Mouse (Mus musculus) heart, embryonic 12.5 days (tissue): ENCODE measurements around the gene Syn3. TPM values are rescaled to one million over a fixed set of nuclear protein-coding genes. Genes with fewer than 3 reads are reported as not detected.

Experiments
- ATAC-seq: fragments of 200-750 bp; cut with Nextera tagmentation; 2 replicates; pipeline ENCODE4 v1.8.0; 2017; ENCODE audit warnings: moderate TSS enrichment, moderate library complexity; ENCODE audit not compliant: insufficient number of reproducible peaks, low FRiP score
- H3K27ac ChIP-seq: fragments of 300-500 bp; sonication (generic); 2 replicates; pipeline ENCODE4 v1.5.1; 2016; ENCODE audit warnings: mild to moderate bottlenecking, moderate library complexity; ENCODE audit not compliant: poor library complexity, severe bottlenecking
- H3K27me3 ChIP-seq: fragments of 300-500 bp; sonication (generic); replicated peaks from 2 replicates; pipeline ENCODE4 v1.6.1; 2016; ENCODE audit warnings: mild to moderate bottlenecking, moderate library complexity
- H3K36me3 ChIP-seq: fragments of 300-500 bp; sonication (generic); 2 replicates; pipeline ENCODE4 v1.6.1; 2016; ENCODE audit warnings: mild to moderate bottlenecking, moderate library complexity
- H3K4me1 ChIP-seq: fragments of 300-500 bp; sonication (generic); replicated peaks from 2 replicates; pipeline ENCODE4 v1.6.1; 2016; ENCODE audit warnings: mild to moderate bottlenecking
- H3K4me2 ChIP-seq: fragments of 300-500 bp; sonication (generic); 2 replicates; pipeline ENCODE4 v1.6.1; 2016; ENCODE audit warnings: mild to moderate bottlenecking, moderate library complexity
- H3K4me3 ChIP-seq: fragments of 300-500 bp; sonication (generic); 2 replicates; pipeline ENCODE4 v1.5.1; 2016; ENCODE audit warnings: mild to moderate bottlenecking
- H3K9ac ChIP-seq: fragments of 300-500 bp; sonication (generic); 2 replicates; pipeline ENCODE4 v1.6.1; 2016; ENCODE audit warnings: mild to moderate bottlenecking, moderate library complexity
- H3K9me3 ChIP-seq: fragments of 300-500 bp; sonication (generic); replicated peaks from 2 replicates; pipeline ENCODE4 v1.6.1; 2016; ENCODE audit warnings: mild to moderate bottlenecking, moderate library complexity
- WGBS: fragments of 180-500 bp; shearing (Covaris S2); methylation state at CpG from one replicate; pipeline ENCODE4 v1.1.7; 2016; 5-methylcytosine and 5-hydroxymethylcytosine counted together
- polyA plus RNA-seq: library from polyadenylated mRNA; unstranded; fragments of >200 nt; fragmentation: Nextera tagmentation; extraction: Ambion mirVana; gene quantifications from 2 replicates; pipeline ENCODE4 v1.2.1, GENCODE M21; 2016

The Syn3 gene
- polyA plus RNA-seq, 1 experiment from 2014 or later, result 1.5 TPM

- H3K27me3 ChIP-seq, result no peaks in the 10 kb centered on the region
- WGBS, result 89% methylated on average over 1 of the region's 1 CpGs
- H3K4me3 ChIP-seq, result no peak overlapping the region
- no peaks in the 10 kb centered on the region for H3K9me3 ChIP-seq
- H3K4me1 ChIP-seq, result peaks cover 16% of the 10 kb centered on the region
- H3K4me2 ChIP-seq, result no peak overlapping the region
- ATAC-seq, result no peak
- no peaks in the 10 kb centered on the region for H3K36me3 ChIP-seq
- H3K9ac ChIP-seq, result no peak overlapping the region
- H3K27ac ChIP-seq, result no peak overlapping the region
Observed at GRCm38 (mm10) chr10:86171246-86171645, 327.4 kb downstream of the Syn3 start.

DNA sequence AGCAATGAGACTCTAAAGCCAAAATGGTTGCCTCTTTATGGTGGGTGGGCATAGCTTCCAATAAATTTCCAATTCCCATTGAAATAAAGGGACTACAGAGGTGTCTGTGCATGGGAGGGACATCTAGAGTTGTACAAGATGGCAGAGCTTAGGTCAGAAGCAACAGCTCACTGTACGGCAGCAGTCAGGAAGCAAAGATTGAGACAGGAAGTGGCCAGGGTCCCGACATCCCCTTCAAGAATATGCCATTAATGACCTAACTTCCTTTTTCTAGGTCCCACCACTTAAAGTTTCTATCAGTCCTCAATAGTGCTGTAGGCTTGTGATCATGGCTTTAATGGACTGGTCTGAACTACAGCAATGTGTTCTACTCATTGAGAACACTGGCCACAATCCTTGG, 330.6 kb downstream of the Syn3 start:
- ATAC-seq, result no peak
- no peaks in the 10 kb centered on the region for H3K36me3 ChIP-seq
- H3K9me3 ChIP-seq, result no peaks in the 10 kb centered on the region
- H3K27ac ChIP-seq, result no peak overlapping the region
- H3K4me1 ChIP-seq, result peaks cover 16% of the 10 kb centered on the region
- no peak overlapping the region for H3K9ac ChIP-seq
- H3K4me2 ChIP-seq, result no peak overlapping the region
- WGBS, result 65% methylated on average over 2 of the region's 2 CpGs
- H3K27me3 ChIP-seq, result no peaks in the 10 kb centered on the region
- no peak overlapping the region for H3K4me3 ChIP-seq

- ATAC-seq, result peak; percentile 76
- no peaks in the 10 kb centered on the region for H3K36me3 ChIP-seq
- 7% methylated on average over 4 of the region's 4 CpGs for WGBS
- peak overlapping the region; percentile 31; the same call in 1 of the 2 replicates for H3K27ac ChIP-seq
- no peaks in the 10 kb centered on the region for H3K27me3 ChIP-seq
- H3K4me1 ChIP-seq, result peaks cover 26% of the 10 kb centered on the region
- no peak overlapping the region for H3K4me3 ChIP-seq
- peak overlapping the region; percentile 15; the same call in 1 of the 2 replicates for H3K9ac ChIP-seq
- H3K4me2 ChIP-seq, result no peak overlapping the region
- no peaks in the 10 kb centered on the region for H3K9me3 ChIP-seq
Observed at GRCm38 (mm10) chr10:86166854-86167268, 331.8 kb downstream of the Syn3 start.

DNA sequence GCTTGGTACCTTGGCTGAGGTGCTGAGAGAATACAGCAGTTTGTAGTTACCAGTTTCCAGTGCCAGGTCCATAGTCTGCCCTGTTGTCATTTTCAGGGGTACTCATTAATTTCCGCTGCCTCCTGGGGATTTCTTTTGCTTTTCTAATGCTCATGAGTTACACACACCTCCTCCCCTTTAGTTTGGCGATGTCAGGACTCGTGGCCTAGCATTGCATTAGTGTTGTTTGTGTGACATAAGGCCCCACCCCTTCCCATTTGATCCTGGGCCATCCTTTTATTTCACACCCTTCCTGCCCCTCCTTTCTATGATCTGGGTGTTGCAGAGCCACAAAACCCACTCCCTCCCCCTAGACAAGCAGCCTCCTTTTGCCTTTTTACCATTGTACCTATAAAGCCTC, 334.6 kb downstream of the Syn3 start:
- WGBS, result 72% methylated on average over 3 of the region's 3 CpGs
- ATAC-seq, result no peak

DNA sequence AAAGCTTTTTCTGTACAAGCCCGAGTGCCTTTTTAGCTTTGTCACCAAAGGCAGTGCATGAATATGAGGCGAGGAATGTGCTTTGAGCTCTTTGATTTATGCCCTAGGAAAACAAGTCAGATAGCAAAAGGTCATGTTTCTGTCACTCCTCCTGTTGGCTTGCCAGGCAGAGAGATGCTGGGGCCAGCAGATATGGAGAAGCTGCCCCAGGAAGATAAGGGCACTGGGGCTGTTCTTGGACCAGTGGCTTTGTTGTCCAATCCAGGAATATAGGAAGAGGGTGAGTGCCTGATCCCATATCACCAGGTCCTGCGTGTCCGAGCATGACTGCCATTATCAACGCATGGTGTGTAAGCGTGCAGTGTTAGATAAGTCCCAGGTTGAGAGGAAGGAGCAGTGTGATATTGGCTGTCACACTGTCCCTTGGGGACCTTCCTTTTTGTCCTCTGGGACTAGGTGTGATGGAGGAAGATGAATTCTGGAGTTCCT, 336.9 kb downstream of the Syn3 start:
- H3K27me3 ChIP-seq, result no peaks in the 10 kb centered on the region
- H3K4me1 ChIP-seq, result peaks cover 20% of the 10 kb centered on the region
- ATAC-seq, result peak; percentile 87
- H3K36me3 ChIP-seq, result no peaks in the 10 kb centered on the region
- 24% methylated on average over 6 of the region's 6 CpGs for WGBS
- H3K4me3 ChIP-seq, result no peak overlapping the region
- H3K27ac ChIP-seq, result no peak overlapping the region
- H3K4me2 ChIP-seq, result no peak overlapping the region
- H3K9me3 ChIP-seq, result no peaks in the 10 kb centered on the region
- no peak overlapping the region for H3K9ac ChIP-seq

More for the DNA sequence above, 334.6 kb downstream of the Syn3 start:
- H3K9me3 ChIP-seq, result no peaks in the 10 kb centered on the region
- H3K27ac ChIP-seq, result no peak overlapping the region
- H3K4me2 ChIP-seq, result no peak overlapping the region
- no peak overlapping the region for H3K9ac ChIP-seq
- H3K4me1 ChIP-seq, result peaks cover 31% of the 10 kb centered on the region
- no peaks in the 10 kb centered on the region for H3K36me3 ChIP-seq
- no peaks in the 10 kb centered on the region for H3K27me3 ChIP-seq
- no peak overlapping the region for H3K4me3 ChIP-seq

DNA sequence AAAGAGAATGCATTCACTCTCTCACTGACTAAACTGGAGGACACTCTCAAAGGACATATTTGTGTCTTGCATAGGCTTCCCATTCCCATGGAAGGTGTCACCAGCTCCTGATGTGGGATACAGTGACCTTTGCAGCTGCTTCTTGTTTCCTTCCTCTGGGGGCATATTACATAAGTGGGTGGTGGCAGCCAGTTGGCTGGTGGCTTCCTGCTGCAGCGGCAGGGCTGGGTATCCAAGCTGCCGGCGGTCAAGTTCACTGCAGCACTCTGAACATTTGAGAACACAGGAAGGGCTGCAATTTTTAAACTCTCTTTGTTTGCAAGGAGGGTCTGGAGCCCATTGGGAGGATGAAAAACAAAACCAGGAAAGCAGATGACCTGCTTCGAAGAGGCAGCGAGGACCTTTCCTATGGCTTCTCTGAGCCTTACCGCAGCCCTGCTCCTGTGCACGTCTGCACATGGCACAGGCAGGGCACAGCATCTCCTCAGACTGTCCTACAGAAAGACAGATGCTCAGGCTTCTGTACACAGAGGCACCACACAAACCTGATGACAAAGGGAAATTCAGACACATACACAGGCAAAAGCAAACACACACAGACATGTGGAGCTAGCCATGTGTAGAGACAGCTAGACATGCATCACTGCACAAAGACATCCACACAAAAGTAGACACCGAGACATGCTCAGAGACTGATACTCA, 340.3 kb downstream of the Syn3 start:
- Histone ChIP-seq H3K4me2 (no peak overlapping the region), H3K9ac (no peak overlapping the region), H3K27ac (no peak overlapping the region), H3K4me3 (no peak overlapping the region), H3K27me3 (peaks cover 7% of the 10 kb centered on the region; the same call in 1 of the 2 replicates), H3K4me1 (peaks cover 15% of the 10 kb centered on the region), H3K9me3 (no peaks in the 10 kb centered on the region), H3K36me3 (no peaks in the 10 kb centered on the region)
- 67% methylated on average over 8 of the region's 8 CpGs for WGBS
- ATAC-seq, result no peak

DNA sequence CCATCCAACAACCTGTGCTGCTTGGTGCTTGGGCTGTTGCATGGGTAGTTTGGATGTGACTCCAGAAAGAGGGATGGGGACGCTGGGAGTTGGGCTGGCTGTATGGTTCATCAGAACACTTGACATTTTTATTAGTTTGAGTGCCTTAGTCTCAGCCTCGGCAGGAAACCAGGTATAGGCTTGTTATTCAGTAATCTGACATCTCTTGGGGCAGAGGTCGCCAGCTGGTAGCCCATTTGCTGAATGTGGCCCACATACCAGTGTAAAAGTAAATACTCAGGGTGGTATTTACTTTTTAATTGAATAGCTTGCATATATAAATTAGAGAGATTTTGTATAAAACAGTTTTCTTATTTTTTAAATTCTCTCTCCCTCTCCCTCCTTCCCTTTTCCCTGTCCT, 343.4 kb downstream of the Syn3 start:
- no peak for ATAC-seq
- H3K9ac ChIP-seq, result no peak overlapping the region
- H3K4me3 ChIP-seq, result no peak overlapping the region
- whole genome bisulfite sequencing, result 72% methylated on average over 3 of the region's 3 CpGs
- no peak overlapping the region for H3K4me2 ChIP-seq
- no peak overlapping the region for H3K27ac ChIP-seq
- H3K9me3 ChIP-seq, result no peaks in the 10 kb centered on the region
- peaks cover 8% of the 10 kb centered on the region; the same call in 1 of the 2 replicates for H3K27me3 ChIP-seq
- peaks cover 10% of the 10 kb centered on the region for H3K4me1 ChIP-seq
- H3K36me3 ChIP-seq, result no peaks in the 10 kb centered on the region

DNA sequence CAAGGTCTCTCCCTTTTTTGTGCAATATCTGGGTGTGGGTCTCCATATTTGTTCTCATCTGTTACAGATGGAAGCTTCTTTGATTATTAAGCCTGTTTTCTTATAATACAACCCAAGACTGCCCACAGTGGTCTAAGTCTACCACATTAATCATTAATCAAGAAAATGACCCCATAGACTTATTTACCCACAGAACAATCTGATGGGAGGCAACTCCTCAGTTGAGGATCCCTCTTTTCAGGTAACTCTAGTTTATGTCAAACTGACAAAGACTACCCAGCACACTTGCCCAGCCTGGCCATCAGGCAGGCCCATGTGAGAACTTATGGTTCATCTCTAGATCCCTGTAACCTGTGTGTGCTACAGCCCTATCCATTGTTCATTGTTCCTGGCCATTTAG, 345.5 kb downstream of the Syn3 start:
- Histone ChIP-seq H3K4me1 (peaks cover 12% of the 10 kb centered on the region), H3K36me3 (no peaks in the 10 kb centered on the region), H3K27me3 (peaks cover 8% of the 10 kb centered on the region; the same call in 1 of the 2 replicates), H3K4me2 (no peak overlapping the region), H3K9ac (no peak overlapping the region), H3K9me3 (no peaks in the 10 kb centered on the region), H3K27ac (no peak overlapping the region), H3K4me3 (no peak overlapping the region)
- ATAC-seq, result no peak

DNA sequence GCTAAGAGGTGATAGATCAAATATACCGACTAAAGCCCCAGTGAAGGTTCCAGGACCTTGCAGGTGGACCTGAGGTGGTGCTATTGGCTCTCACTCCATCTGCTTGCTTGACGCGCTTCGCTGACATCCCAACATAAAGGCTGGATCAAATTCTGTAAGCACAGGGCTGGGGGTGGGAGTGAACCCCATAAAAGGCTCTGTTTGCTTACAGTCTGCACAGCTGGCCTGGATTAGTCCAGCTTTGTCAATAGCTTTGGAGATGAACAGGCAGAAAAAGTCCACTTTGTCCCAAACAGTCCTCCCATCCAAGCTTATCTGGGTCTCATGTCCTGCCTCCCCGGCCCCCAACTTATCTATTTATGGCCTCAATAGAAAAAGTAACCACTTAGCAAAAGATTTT, 347.3 kb downstream of the Syn3 start:
- H3K4me2 ChIP-seq, result no peak overlapping the region
- no peaks in the 10 kb centered on the region for H3K36me3 ChIP-seq
- ATAC-seq, result no peak; the same call in 1 of the 2 replicates
- peaks cover 8% of the 10 kb centered on the region; the same call in 1 of the 2 replicates for H3K27me3 ChIP-seq
- no peaks in the 10 kb centered on the region for H3K9me3 ChIP-seq
- H3K9ac ChIP-seq, result no peak overlapping the region
- 67% methylated on average over 5 of the region's 5 CpGs for WGBS
- peaks cover 12% of the 10 kb centered on the region for H3K4me1 ChIP-seq
- H3K4me3 ChIP-seq, result no peak overlapping the region
- no peak overlapping the region for H3K27ac ChIP-seq

DNA sequence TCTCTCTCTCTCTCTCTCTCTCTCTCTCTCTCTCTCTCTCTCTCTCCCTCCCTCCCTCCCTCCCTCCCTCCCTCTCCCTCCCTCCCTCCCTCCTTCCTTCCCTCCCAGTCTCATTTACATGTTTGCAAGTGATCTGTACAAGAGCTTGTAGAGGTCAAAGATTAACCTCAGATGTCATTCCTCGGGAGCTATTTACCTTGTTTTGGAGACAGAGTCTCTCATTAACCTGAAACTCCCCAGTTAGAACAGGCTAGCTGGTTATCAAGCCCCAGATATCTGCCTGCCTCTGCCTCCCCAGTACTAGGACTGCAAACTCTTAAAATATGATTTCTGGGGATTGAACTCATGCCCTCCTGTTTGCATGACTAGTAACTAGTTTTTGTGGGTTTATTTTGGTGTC, 348.6 kb downstream of the Syn3 start:
- no peak overlapping the region for H3K4me3 ChIP-seq
- no peak overlapping the region for H3K9ac ChIP-seq
- no peak overlapping the region for H3K4me2 ChIP-seq
- H3K36me3 ChIP-seq, result no peaks in the 10 kb centered on the region
- H3K4me1 ChIP-seq, result peaks cover 12% of the 10 kb centered on the region
- no peak overlapping the region for H3K27ac ChIP-seq
- ATAC-seq, result no peak
- H3K9me3 ChIP-seq, result no peaks in the 10 kb centered on the region
- 60% methylated on average over 1 of the region's 1 CpGs for WGBS
- peaks cover 8% of the 10 kb centered on the region; the same call in 1 of the 2 replicates for H3K27me3 ChIP-seq

DNA sequence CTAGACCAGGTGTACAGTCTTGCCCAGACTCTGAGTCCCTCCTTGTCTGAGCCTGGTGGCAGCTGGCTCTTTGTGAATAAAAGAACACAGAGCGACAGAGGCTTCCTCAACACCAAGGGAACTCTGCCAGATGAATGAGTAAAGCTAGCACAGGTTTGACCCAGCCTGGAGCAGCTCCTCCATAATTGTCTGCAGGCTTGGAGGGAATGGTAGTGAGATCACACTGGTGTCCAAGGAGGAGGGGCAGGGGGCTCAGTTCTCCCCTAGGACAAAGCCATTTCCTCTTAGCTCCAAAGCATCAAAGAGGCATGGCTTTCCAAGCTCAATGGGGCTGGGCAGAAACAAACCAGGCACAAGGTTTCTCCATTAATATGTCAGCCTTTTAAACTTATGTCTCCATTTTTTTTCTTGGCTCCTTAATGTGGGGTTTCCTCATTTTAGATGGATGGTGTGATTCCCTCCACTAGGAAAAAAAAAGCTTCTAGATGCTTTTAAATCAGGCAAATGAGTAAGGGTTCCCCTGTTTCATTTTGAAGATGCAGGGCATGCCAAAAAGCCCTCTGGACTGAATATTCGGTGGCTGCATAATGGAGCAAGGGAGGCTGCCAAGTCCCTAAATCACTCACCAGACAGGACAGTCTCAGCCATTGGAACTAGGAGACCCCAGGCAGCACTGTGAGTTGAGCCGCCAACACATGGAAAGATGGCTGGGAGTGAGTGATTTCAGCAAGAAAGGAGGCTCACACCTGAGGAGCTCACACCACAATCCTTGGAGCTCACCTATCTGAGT, 349.5 kb downstream of the Syn3 start:
- WGBS, result 78% methylated on average over 3 of the region's 3 CpGs
- peaks cover 12% of the 10 kb centered on the region for H3K4me1 ChIP-seq
- H3K36me3 ChIP-seq, result no peaks in the 10 kb centered on the region
- H3K27ac ChIP-seq, result no peak overlapping the region
- no peak overlapping the region for H3K9ac ChIP-seq
- no peak overlapping the region for H3K4me2 ChIP-seq
- no peak overlapping the region for H3K4me3 ChIP-seq
- peaks cover 4% of the 10 kb centered on the region; the same call in 1 of the 2 replicates for H3K27me3 ChIP-seq
- H3K9me3 ChIP-seq, result no peaks in the 10 kb centered on the region
- no peak for ATAC-seq
